Mouse (Mus musculus) megakaryocyte, embryonic 14.5 days (primary cell): ENCODE data around the gene Dkk3.

ENCODE experiments used
- FLI1 ChIP-seq: IDR thresholded peaks from 2 replicates; pipeline ENCODE4 v1.6.1; 2012; ENCODE audit warnings: low read length, inconsistent platforms, mixed read lengths
- GATA1 ChIP-seq: IDR thresholded peaks from 3 replicates; pipeline ENCODE4 v1.6.1; 2012; ENCODE audit warnings: mixed read lengths, low read length, inconsistent platforms, borderline replicate concordance

DNA sequence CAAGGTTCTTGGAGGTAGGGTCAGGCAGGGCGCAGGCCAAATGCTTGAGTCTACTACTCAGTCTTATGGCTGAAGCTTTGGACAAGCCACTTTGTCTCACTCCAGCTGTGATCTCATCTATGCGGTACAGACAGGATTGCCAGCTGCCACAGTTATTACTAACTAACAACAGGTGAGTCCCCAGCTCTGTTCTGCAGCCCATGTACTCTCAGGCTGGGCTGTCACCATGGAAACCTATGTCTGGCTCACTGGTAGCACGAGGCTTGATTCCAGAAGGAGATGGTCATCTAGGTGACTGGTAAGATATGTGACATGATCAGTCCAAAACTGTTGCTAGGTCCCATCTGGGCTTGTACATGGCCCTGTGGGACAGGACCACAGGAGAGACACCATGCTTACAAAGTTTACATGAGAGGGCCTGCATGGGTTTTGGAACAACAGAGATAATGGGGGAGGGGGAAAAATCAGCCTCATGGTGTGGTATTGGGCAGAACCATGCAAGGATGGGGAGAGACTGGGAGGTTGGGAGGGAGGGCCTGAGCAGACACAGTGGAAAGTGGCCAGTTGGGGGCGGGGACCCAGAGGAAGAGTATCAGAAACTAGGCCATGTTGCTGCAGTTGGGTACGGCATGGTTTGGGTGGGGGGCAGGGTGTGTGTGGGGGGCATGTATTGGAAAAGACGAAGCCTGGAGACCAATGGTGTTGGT, 25.8 kb upstream of the Dkk3 start:
- TF ChIP-seq FLI1 (no peak), GATA1 (no peak)
